Mouse (Mus musculus) right cerebral cortex, adult 18-20 months (tissue): ENCODE results near the gene Mdga1.

Experiments used
- DNase-seq: peaks from one replicate; pipeline ENCODE4 v3.0.0; 2022; ENCODE audit warnings: mixed read lengths

Mdga1 gene

GRCm38 (mm10) chr17:29841781-29842690 lies 127.9 kb downstream of the Mdga1 start:
- DNase-seq: no peak

DNA sequence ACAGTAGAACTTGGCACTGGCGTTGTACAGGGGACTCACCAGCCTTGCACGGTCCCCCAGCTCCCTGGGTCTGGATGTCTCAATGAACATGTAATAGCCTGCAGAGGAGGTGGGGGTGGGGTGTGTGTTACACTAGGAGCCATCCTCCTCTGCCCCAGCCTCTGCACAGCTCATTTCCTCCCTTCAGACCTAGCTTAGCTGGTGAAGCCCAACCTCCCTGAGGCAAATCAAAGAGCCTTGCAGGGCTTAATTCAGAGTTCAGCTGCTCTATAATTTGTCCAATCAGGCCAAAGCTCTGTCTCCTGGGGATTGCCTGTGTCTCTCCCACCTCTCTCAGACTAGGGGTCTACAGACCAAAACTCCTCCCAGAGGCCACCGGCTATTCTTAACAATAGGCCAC lies 131.9 kb downstream of the Mdga1 start:
- no peak for DNase-seq

DNA sequence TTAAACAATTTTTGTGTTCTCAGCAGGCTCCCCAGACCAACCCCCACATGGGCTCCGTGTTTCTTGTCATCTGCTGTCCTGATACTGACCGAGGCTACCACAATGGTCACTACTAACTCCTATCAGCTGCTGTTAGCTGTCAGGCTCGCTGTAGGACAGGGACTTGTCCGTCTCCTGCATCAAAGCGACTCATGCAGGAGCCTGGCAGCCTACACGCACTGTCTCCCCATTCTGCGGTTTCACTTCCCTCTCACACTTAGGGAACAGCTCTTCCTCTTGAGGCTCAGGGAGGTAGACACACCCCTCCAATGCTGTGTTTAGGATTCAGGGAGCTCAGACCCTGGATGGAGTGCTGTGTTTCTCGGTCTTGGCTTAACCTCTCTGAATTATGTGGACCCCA lies 132.4 kb downstream of the Mdga1 start:
- DNase-seq: no peak

DNA sequence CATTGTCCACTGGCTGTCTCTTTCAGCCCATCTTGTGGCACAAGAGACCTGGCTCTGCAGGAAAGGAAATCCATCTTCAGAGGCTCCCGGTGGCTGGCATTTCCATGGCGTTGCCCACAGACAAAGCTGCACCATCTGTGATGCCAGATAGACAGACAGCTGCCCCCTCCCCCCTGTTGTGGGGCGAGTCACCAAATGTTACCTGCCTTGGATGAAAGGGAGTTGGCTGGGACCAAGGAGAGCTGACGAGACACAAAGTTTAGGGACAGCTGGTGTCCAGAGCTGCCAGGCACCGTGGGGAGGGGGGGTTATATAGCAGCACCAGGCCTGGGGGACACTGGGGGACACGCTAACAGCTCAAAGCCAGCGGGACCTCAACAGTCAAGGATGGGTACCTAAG lies 135.1 kb downstream of the Mdga1 start:
- no peak for DNase-seq

- no peak for DNase-seq
Measured at GRCm38 (mm10) chr17:29834333-29834732, 135.6 kb downstream of the Mdga1 start.

- DNase-seq: no peak
Measured at GRCm38 (mm10) chr17:29831696-29832095, 138.2 kb downstream of the Mdga1 start.

DNA sequence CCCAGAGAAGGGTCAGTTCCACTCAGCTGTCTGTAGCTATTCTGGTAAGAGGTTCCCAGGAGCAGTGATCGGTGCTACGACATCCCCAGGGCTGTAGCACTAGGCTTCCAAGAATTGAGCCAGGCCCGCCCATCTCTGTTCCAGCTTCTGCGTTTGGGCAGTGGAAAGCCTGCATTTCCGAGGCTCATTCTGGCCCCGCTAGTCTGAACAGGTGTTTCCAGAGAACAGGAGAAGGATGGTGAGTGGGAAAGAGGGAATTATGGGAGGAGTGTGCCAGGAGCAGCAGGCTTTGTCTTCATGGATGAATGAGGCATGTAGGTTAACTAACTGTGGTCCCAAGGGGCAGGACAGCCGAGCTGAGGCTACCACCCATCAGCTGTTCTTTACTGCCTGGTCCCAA lies 140.8 kb downstream of the Mdga1 start:
- DNase-seq: no peak

DNA sequence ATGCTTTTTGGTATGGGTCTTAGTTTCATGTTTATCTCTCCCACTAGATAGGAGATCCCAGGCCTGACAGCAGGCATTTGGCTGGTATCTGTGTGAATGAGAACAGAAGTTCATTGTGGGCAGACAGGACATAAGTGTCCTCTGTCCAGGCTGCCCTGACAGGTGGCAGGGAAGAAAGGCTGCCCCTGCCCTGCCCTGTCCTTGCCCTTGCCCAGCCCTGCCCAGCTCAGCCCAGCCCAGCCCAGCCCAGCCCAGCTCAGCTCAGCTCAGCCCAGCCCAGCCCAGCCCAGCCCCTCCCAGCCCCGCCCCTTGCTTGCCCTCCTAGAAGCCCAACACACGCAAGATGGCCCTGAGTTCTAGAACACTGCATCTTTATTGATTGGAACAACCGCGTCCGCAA lies 142.3 kb downstream of the Mdga1 start:
- no peak for DNase-seq

- DNase-seq: no peak
Measured at GRCm38 (mm10) chr17:29824512-29825120, 145.3 kb downstream of the Mdga1 start.

GRCm38 (mm10) chr17:29824208-29824509 lies 145.7 kb downstream of the Mdga1 start:
- peak; percentile 26 for DNase-seq

GRCm38 (mm10) chr17:29823439-29824207 lies 146.3 kb downstream of the Mdga1 start:
- no peak for DNase-seq

- no peak for DNase-seq
Measured at GRCm38 (mm10) chr17:29819608-29820007, 150.3 kb downstream of the Mdga1 start.

GRCm38 (mm10) chr17:29818989-29819388 lies 150.9 kb downstream of the Mdga1 start:
- DNase-seq: no peak

- no peak for DNase-seq
Measured at GRCm38 (mm10) chr17:29818264-29818945, 151.5 kb downstream of the Mdga1 start.

- DNase-seq: no peak
Measured at GRCm38 (mm10) chr17:29814758-29815157, 155.1 kb downstream of the Mdga1 start.

DNA sequence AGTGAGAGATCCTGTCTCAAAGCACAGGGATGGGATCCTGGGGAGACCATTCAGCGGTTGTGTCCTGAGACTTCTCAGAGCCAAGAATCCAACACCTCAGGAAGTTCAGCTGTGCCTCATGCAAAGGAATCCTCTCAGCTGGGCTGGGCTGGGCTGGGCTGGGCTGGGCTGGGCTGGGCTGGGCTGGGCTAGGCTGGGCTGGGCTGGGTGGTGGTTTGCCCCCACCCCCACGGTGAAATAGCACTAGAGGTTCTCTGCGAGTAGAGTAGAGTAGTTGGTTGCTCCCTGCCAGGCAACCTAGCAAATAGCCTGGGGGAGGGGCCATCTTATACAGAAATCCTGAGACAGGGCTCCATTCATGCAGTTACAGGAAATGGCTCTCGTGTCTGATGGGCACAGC lies 156.6 kb downstream of the Mdga1 start:
- DNase-seq: no peak

- no peak for DNase-seq
Measured at GRCm38 (mm10) chr17:29803545-29803944, 166.3 kb downstream of the Mdga1 start.

GRCm38 (mm10) chr17:29801358-29801757 lies 168.5 kb downstream of the Mdga1 start:
- DNase-seq: no peak

DNA sequence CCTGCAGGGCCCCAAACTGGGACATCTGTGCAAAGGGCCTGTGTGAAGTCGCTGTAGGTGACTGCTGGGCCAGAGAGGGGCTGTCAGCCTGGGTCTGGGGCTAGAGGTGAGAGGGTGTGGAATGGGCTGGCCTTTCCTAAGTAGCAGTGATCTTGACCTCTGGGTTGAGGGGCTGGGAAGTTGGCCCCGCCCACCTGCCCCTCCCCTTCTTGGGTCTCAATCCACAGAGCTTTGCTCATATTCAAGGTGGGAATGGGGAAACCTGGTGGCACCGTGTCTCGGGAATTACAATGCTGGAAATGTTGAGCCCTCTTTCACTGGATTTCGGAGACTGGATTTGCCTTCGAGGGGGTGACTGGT lies 169.8 kb downstream of the Mdga1 start:
- no peak for DNase-seq

DNA sequence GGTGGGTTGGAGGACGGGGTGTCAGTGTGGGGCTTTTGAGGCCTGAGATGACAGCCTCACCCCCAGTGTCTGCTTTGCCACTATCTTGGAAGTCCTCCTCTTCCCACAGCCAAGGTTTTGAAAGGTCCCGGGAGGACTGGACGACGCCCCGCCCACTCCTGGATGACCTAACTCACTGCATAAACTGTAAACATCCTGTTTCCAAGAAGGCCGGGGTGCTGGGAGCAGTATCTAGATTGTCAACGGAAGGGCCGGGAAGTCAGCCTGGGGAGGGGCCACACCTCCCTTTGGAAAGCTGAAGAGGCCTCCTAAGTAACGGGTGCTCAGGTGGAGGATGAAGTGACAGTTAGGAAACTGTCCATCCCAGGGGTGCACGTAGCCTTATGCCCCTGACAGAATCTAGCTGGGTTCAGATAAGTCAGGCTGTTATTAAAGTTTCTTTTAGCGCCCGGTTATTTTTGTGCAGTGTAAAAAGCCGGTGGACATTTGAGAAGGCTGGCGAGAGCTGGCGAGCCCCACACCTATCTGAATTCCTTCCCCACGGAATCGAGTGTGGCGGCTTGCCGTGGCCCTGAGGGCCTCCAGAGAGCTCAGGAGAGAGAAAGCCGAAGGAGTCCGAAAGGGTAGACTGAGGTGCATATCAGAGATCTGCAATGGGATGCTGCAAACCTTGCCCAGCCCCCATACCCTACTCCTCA lies 170.3 kb downstream of the Mdga1 start:
- DNase-seq: no peak

DNA sequence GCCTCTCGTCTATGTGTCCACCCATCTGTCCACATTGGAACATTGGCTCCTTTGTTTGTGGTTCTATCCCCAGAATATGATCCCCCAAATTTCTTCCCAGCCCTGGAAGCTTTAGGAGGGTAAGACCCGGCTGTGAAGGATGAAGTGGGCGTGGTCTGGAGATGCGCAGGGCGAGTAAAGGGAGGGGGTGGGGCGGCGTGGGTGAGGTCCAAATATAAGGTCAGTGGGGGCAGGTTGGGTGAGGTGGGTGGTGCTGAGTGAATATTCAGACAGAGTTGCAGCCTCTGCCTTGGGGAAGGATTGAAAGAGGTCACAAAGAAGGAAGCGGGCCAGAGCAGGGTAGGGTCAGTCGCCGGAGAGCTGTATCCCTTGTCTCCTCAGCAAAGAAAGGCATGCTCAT lies 171.7 kb downstream of the Mdga1 start:
- DNase-seq: no peak

DNA sequence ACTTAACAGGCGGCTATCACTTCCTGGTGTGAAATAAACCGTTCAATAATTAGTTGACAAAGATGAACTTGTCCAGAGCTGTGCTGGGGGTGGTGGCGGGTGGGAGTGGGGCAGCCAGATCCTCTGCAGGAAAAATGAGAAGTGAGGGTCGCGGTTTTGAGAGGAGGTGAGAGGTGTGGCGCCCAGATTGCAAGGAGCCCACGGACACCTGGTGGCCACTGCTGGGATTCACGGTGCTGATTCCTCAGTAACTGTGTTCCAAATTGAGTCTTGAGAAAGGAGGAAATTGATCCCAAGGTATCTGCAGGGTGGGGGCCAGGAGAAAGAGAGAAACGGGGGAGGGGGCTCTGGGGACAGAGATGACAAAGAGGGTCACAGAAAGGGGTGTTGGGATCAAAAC lies 173.1 kb downstream of the Mdga1 start:
- DNase-seq: no peak

DNA sequence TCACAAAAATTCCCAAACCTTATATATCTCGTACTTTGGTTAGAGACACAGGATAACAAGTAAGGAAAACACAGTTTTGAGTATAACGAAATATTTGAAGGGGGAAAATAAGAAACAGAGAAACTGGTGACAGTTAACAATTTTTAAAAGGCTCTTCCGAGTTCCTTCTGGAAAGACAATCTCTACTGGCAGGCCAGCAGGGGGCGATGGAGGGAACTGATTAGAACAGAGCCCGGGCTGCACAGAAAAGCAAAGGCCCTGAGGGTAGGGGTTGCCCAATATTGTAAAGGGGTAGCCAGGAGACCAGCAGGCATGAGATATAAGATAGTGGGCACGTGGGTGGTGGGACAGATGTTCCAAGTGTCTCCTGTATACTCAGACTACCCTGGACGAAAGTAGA lies 173.8 kb downstream of the Mdga1 start:
- peak; percentile 82 for DNase-seq
